In genomic region chr2:156312297-156312897, GRCm38 (mm10) we compare ENCODE assay signal across 8 mouse cellular contexts. TPM values are rescaled to one million over a fixed set of nuclear protein-coding genes. Genes with fewer than 3 reads are reported as not detected.
DNase-seq lines count a peak whose midpoint lies in the region; ATAC-seq and TF ChIP-seq lines count a peak whose summit lies in the region.

Cnbd2 (plus strand) TSS chr2:156312299.
Scand1 (minus strand) TSS chr2:156312704.

- H3K27me3 ChIP-seq in embryonic facial prominence, embryonic 13.5 days: no peaks in the 10 kb centered on the region
- no peaks in the 10 kb centered on the region for H3K27me3 ChIP-seq in limb, embryonic 14.5 days (ENCODE audit: control insufficient read depth, insufficient read depth, low read length)
- H3K27me3 ChIP-seq in midbrain, postnatal 0 days (ENCODE audit: insufficient read depth, low read length): no peaks in the 10 kb centered on the region

- peak; percentile 28 for DNase-seq in 3134 (ENCODE audit: extremely low read depth, insufficient read length, low spot score)
- DNase-seq in adrenal gland, postnatal 36 days: peak; percentile 87 to 89
- peak; percentile 87 for DNase-seq in heart, adult 8-10 months (ENCODE audit: low spot score)
- DNase-seq in kidney, adult 9 months: peak; percentile 91
- DNase-seq in limb, embryonic 14.5 days (ENCODE audit: low spot score): peak; percentile 77
- DNase-seq in midbrain, postnatal 0 days (ENCODE audit: low spot score): peak; percentile 88
- peak; percentile 67 to 76 for DNase-seq in spleen, postnatal 14 days (ENCODE audit: low spot score in 2 of 2)

- H3K9me3 ChIP-seq in embryonic facial prominence, embryonic 13.5 days: no peaks in the 10 kb centered on the region
- H3K9me3 ChIP-seq in limb, embryonic 14.5 days (ENCODE audit: control insufficient read depth, low read length): no peaks in the 10 kb centered on the region
- no peaks in the 10 kb centered on the region for H3K9me3 ChIP-seq in midbrain, postnatal 0 days (ENCODE audit: low read length)

- H3K4me3 ChIP-seq in embryonic facial prominence, embryonic 13.5 days: peak within 1 kb of the TSS; percentile 94
- H3K4me3 ChIP-seq in limb, embryonic 14.5 days (replicated peaks; ENCODE audit: low read length): peak within 1 kb of the TSS; percentile 93
- peak within 1 kb of the TSS; percentile 89 for H3K4me3 ChIP-seq in midbrain, postnatal 0 days (ENCODE audit: low read depth, low read length)

- peak within 1 kb of the TSS; percentile 97 for H3K9ac ChIP-seq in embryonic facial prominence, embryonic 13.5 days
- H3K9ac ChIP-seq in limb, embryonic 14.5 days (ENCODE audit: low read depth, low read length, severe bottlenecking): peak within 1 kb of the TSS; percentile 91
- peak within 1 kb of the TSS; percentile 93 for H3K9ac ChIP-seq in midbrain, postnatal 0 days (replicated peaks; ENCODE audit: low read length, poor library complexity, severe bottlenecking)

- TF ChIP-seq CTCF in midbrain, postnatal 0 days (IDR thresholded peaks at IDR 0.05): peak; percentile 51

- ATAC-seq in embryonic facial prominence, embryonic 13.5 days (ENCODE audit: insufficient number of reproducible peaks, insufficient read depth, low FRiP score, low TSS enrichment, low read depth): peak; percentile 84
- peak; percentile 90 for ATAC-seq in limb, embryonic 14.5 days (ENCODE audit: low FRiP score, low read depth)
- peak; percentile 92 for ATAC-seq in midbrain, postnatal 0 days (ENCODE audit: low FRiP score)

- WGBS in embryonic facial prominence, embryonic 13.5 days: under 1% methylated on average over 49 of the region's 49 CpGs
- under 1% methylated on average over 48 of the region's 49 CpGs for WGBS in limb, embryonic 14.5 days
- WGBS in midbrain, postnatal 0 days: 0% methylated on average over 48 of the region's 49 CpGs

- H3K36me3 ChIP-seq in embryonic facial prominence, embryonic 13.5 days: peaks cover 21% of the 10 kb centered on the region; the same call in 1 of the 2 replicates
- peaks cover 14% of the 10 kb centered on the region for H3K36me3 ChIP-seq in limb, embryonic 14.5 days (ENCODE audit: control insufficient read depth, insufficient read depth, low read length)
- no peaks in the 10 kb centered on the region for H3K36me3 ChIP-seq in midbrain, postnatal 0 days (ENCODE audit: insufficient read depth, low read length)

- TF ChIP-seq POLR2A in limb, embryonic 14.5 days (IDR thresholded peaks at IDR 0.05; ENCODE audit: borderline replicate concordance, extremely low read depth, insufficient read depth, insufficient read length): peak; percentile 61; the same call in 1 of the 2 replicates

- H3K4me2 ChIP-seq in embryonic facial prominence, embryonic 13.5 days: peak within 1 kb of the TSS; percentile 83
- peak within 1 kb of the TSS; percentile 80 for H3K4me2 ChIP-seq in limb, embryonic 14.5 days (replicated peaks; ENCODE audit: low read depth, low read length, severe bottlenecking)
- peak within 1 kb of the TSS; percentile 77 for H3K4me2 ChIP-seq in midbrain, postnatal 0 days (ENCODE audit: low read depth, low read length, poor library complexity, severe bottlenecking)

- peaks cover 11% of the 10 kb centered on the region for H3K4me1 ChIP-seq in embryonic facial prominence, embryonic 13.5 days
- H3K4me1 ChIP-seq in limb, embryonic 14.5 days (ENCODE audit: control insufficient read depth, insufficient read depth, low read length): peaks cover 7% of the 10 kb centered on the region
- H3K4me1 ChIP-seq in midbrain, postnatal 0 days (ENCODE audit: insufficient read depth, low read length): no peaks in the 10 kb centered on the region

- peak within 1 kb of the TSS; percentile 94 for H3K27ac ChIP-seq in embryonic facial prominence, embryonic 13.5 days
- peak within 1 kb of the TSS; percentile 94 for H3K27ac ChIP-seq in limb, embryonic 14.5 days (replicated peaks; ENCODE audit: low read depth, low read length)
- H3K27ac ChIP-seq in midbrain, postnatal 0 days (ENCODE audit: low read depth, low read length): peak within 1 kb of the TSS; percentile 97

RNA-seq across cellular contexts. Expression of gene Cnbd2, which starts in this region (rescaled TPM):
- 1 to 10 TPM; 2.2 to 2.7 TPM for total RNA-seq in adrenal gland, postnatal 36 days (2021)
- 5.0 and 5.2 TPM in 2 replicates for polyA plus RNA-seq in embryonic facial prominence, embryonic 13.5 days (2015; fragmentation: Nextera tagmentation; extraction: Ambion mirVana)
- 1 to 10 TPM in 1 of 4 experiments, under 1 TPM in 3; 0.60 to 1.1 (median 0.81) TPM for total RNA-seq in heart, adult 8-10 months (2022)
- polyA plus RNA-seq in limb, embryonic 14.5 days (2012; rRNA removed): 2.0 and 2.2 TPM in 2 replicates
- 4.4 and 4.6 TPM in 2 replicates for polyA plus RNA-seq in limb, embryonic 14.5 days (2014; fragmentation: Nextera tagmentation; extraction: Ambion mirVana)
- total RNA-seq in midbrain, postnatal 0 days (2014; rRNA removed): 3.2 and 3.3 TPM in 2 replicates
- 8.9 and 10.0 TPM in 2 replicates for polyA plus RNA-seq in midbrain, postnatal 0 days (2015; fragmentation: Nextera tagmentation; extraction: Ambion mirVana)

RNA-seq across cellular contexts. Expression of gene Scand1, which starts in this region (rescaled TPM):
- total RNA-seq in adrenal gland, postnatal 36 days (2021): 100 to 1,000 TPM; 101 to 132 TPM
- 70.4 and 88.4 TPM in 2 replicates for polyA plus RNA-seq in embryonic facial prominence, embryonic 13.5 days (2015; fragmentation: Nextera tagmentation; extraction: Ambion mirVana)
- 10 to 100 TPM; 73.0 to 84.3 (median 79.6) TPM for total RNA-seq in heart, adult 8-10 months (2022)
- 97.7 and 144 TPM in 2 replicates for polyA plus RNA-seq in limb, embryonic 14.5 days (2012; rRNA removed)
- 74.1 and 78.7 TPM in 2 replicates for polyA plus RNA-seq in limb, embryonic 14.5 days (2014; fragmentation: Nextera tagmentation; extraction: Ambion mirVana)
- 268 and 307 TPM in 2 replicates for total RNA-seq in midbrain, postnatal 0 days (2014; rRNA removed)
- polyA plus RNA-seq in midbrain, postnatal 0 days (2015; fragmentation: Nextera tagmentation; extraction: Ambion mirVana): 132 and 145 TPM in 2 replicates

Comparison
In these comparisons a context has a peak if more than half of its experiments do, and no peak if none do; other contexts are left out.
1. Peak in every context shown above with its lines: DNase-seq, ATAC-seq, H3K4me3 ChIP-seq and H3K27ac ChIP-seq.
2. DNase-seq: peak in every context shown above with its lines; median percentile 91 in kidney, adult 9 months; 88 in adrenal gland, postnatal 36 days; 88 in midbrain, postnatal 0 days; 87 in heart, adult 8-10 months; 77 in limb, embryonic 14.5 days; 72 in spleen, postnatal 14 days; 28 in 3134.